Mouse (Mus musculus) T-cell, adult 2 months (primary cell): Measurements from ENCODE around the gene Gm21319.
"Not testable (repeated sequence)": the region's sequence is repeated elsewhere in the genome, so short reads cannot be mapped to it uniquely, and the experiment has no call there.

Source experiments
- DNase-seq: peaks from one replicate; pipeline ENCODE4 v3.0.0; 2022; ENCODE audit warnings: low spot score

Gene Gm21319

GRCm38 (mm10) chr12:87775655-87776054 lies at the start of gene Gm21319:
Gene Gm21319, minus strand, starts transcription at chr12:87775755.
- DNase-seq = not testable (repeated sequence)

- not testable (repeated sequence) for DNase-seq
These were observed 40.7 kb upstream of the Gm21319 start, which contains the start of gene BB287469 for GRCm38 (mm10) chr12:87816277-87816676. Gene BB287469, plus strand, starts transcription at chr12:87816577.

DNA sequence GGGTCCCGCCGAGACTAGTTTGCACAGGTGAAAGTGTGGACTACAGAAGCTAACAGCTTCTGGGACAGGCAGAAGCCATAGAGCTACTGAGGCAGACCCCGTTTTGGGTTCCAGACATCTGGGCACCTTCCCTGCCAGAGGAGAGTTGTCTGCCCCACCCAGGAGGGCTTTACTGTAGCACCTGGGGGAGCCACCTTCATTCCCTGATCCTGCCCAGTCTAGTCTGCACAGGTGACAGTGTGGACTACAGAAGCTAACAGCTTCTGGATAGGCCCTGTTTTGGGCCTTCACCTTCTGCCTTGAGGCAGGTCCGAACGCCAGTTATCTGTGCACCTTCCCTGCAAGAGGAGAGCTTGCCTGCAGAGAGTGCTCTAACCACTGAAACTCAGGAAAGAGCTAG lies 22.4 kb upstream of the Gm21319 start:
- DNase-seq = not testable (repeated sequence)

DNA sequence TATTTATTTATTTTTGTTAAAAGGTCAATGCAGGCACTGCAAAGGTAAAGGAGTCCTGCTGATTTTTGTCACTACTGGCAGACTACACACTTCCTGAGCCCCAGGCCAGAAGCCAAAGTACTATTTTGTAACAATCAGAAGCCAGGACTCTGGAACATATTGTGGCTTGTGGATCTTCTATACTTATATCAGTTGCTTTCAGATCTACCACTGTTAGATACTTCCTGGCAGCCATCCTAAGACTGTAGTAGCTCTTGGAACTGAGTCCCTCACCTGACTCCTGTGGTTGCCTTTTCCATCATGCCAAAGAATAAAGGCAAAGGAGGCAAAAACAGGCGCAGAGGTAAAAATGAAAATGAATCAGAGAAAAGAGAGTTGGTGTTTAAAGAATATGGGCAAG lies 19.7 kb upstream of the Gm21319 start, which contains the start of gene Gm21936:
Gm21936 (plus strand) TSS at position 301 of the 400 bp plus-strand sequence.
- not testable (repeated sequence) for DNase-seq
